Mouse (Mus musculus) naive thymus-derived CD4-positive, alpha-beta T cell, adult 2 months (primary cell): ENCODE data around the gene Camta1.

Experiments used
- DNase-seq: peaks from one replicate; pipeline ENCODE4 v3.0.0-alpha.2; 2011; ENCODE audit warnings: low read depth

Gene Camta1

GRCm38 (mm10) chr4:151779962-151780459 lies 81.7 kb downstream of the Camta1 start:
- DNase-seq, result no peak

GRCm38 (mm10) chr4:151778511-151778910 lies 83.2 kb downstream of the Camta1 start:
- DNase-seq, result peak; percentile 30

- no peak for DNase-seq
These were observed 84.2 kb downstream of the Camta1 start for GRCm38 (mm10) chr4:151777451-151777850.

- no peak for DNase-seq
These were observed 86.2 kb downstream of the Camta1 start for GRCm38 (mm10) chr4:151775441-151775840.

GRCm38 (mm10) chr4:151773651-151774050 lies 88.0 kb downstream of the Camta1 start:
- DNase-seq, result no peak

GRCm38 (mm10) chr4:151773007-151773406 lies 88.7 kb downstream of the Camta1 start:
- DNase-seq, result no peak

- no peak for DNase-seq
These were observed 91.0 kb downstream of the Camta1 start for GRCm38 (mm10) chr4:151770697-151771096.

- no peak for DNase-seq
These were observed 93.9 kb downstream of the Camta1 start for GRCm38 (mm10) chr4:151767786-151768185.

- DNase-seq, result no peak
These were observed 94.3 kb downstream of the Camta1 start for GRCm38 (mm10) chr4:151767361-151767760.

- no peak for DNase-seq
These were observed 96.3 kb downstream of the Camta1 start for GRCm38 (mm10) chr4:151765376-151765775.

- DNase-seq, result no peak
These were observed 97.7 kb downstream of the Camta1 start for GRCm38 (mm10) chr4:151763928-151764327.

GRCm38 (mm10) chr4:151759095-151759494 lies 102.6 kb downstream of the Camta1 start:
- no peak for DNase-seq

- DNase-seq, result no peak
These were observed 103.3 kb downstream of the Camta1 start for GRCm38 (mm10) chr4:151758337-151758736.

- DNase-seq, result no peak
These were observed 104.4 kb downstream of the Camta1 start for GRCm38 (mm10) chr4:151757261-151757660.

GRCm38 (mm10) chr4:151756400-151756799 lies 105.3 kb downstream of the Camta1 start:
- no peak for DNase-seq

GRCm38 (mm10) chr4:151753231-151753630 lies 108.4 kb downstream of the Camta1 start:
- no peak for DNase-seq

GRCm38 (mm10) chr4:151752551-151752950 lies 109.1 kb downstream of the Camta1 start:
- no peak for DNase-seq

- DNase-seq, result no peak
These were observed 110.3 kb downstream of the Camta1 start for GRCm38 (mm10) chr4:151751270-151751945.

- no peak for DNase-seq
These were observed 114.0 kb downstream of the Camta1 start for GRCm38 (mm10) chr4:151747723-151748122.

GRCm38 (mm10) chr4:151746002-151746606 lies 115.6 kb downstream of the Camta1 start:
- DNase-seq, result no peak

GRCm38 (mm10) chr4:151741249-151742137 lies 120.2 kb downstream of the Camta1 start:
- no peak for DNase-seq

GRCm38 (mm10) chr4:151739348-151739956 lies 122.2 kb downstream of the Camta1 start:
- no peak for DNase-seq
